Mouse (Mus musculus) 3134 (cell line): ENCODE measurements around the gene Jag1.

ENCODE experiments used
- DNase-seq: peaks from one replicate; pipeline ENCODE4 v3.0.0-alpha.2; 2011; ENCODE audit warnings: low spot score; ENCODE audit not compliant: insufficient read length; ENCODE audit errors: extremely low read depth

Jag1 gene

DNA sequence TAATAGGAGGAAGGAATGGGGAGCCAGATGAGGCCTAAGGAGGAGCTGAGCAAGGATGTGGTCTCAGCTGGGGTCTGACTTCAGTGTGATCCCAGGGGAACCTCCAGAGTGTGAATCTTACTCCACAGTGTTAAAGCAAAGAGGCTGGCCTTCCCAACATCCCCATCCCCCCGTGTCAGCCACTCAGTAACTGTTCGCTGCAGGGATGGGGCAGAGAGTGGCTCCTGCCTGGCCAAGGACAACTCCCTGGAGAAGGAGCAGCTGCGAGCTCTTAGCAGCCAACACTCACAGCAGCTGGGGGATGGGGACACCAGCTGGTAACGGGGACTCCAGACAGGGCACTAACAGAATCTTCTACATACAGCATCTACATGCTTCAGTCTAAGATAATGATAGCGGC is 15.4 kb downstream of the Jag1 start:
- no peak for DNase-seq

- no peak for DNase-seq
Observed at GRCm38 (mm10) chr2:137099211-137099734, 17.2 kb downstream of the Jag1 start.

- DNase-seq, result no peak
Observed at GRCm38 (mm10) chr2:137098269-137099035, 18.0 kb downstream of the Jag1 start.

GRCm38 (mm10) chr2:137096981-137097460 is 19.4 kb downstream of the Jag1 start:
- no peak for DNase-seq

DNA sequence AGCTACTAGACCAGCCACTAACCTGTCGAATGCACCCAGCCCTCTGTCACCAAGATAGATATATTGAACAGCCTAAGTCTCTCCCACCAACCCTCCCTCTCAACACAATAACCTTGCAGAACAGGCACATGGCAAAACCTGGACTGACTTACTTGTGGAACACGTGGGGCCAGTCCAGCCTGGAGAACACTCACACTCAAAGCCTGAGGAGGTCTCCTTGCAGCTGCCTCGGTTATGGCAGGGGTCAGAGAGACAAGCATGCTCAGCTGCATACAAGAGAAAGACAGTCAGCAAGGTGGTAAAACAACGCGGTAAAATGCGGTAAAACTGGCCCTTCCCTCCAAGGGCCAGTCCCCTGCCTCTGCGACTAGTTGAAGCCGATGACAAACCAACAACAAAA is 22.1 kb downstream of the Jag1 start:
- DNase-seq, result no peak

- DNase-seq, result no peak
Observed at GRCm38 (mm10) chr2:137093298-137093630, 23.2 kb downstream of the Jag1 start.

DNA sequence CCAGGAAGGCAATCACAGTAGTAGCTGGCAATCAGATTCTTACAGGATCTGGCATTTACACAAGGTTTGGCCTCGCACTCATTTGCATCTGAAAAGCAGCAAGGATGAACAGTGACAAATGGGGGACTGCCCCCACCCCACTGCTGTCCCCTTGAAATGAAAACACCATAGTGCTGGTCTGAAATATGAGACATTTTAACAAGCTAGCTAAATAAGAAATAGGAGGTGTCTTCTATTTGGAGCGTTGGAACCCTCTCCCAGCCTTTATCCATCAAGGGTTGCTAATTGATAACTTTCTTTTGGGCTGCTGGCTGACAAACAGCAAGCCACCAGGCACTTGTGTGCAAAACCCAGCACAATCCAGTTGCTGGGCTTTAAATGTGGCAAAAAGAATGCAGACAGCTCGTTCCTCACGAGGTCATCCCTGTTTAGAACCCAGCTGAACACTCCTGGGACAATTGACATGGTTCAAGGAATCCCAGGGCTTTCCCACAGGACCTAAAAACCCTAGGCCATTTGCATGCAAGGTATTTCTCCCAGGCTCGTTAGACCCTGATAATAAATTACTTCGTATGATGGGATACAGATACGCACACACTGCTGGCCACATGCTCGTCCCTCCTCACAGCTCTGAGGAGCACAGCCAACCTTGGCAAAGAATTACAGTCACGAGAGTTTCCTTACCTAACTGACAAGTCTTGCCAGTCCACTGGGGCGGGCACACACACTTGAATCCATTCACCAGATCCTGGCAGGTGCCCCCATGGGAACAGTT is 23.7 kb downstream of the Jag1 start:
- no peak for DNase-seq

GRCm38 (mm10) chr2:137091766-137092522 is 24.5 kb downstream of the Jag1 start:
- DNase-seq, result no peak

- no peak for DNase-seq
Observed at GRCm38 (mm10) chr2:137087705-137088104, 28.7 kb downstream of the Jag1 start.

- no peak for DNase-seq
Observed at GRCm38 (mm10) chr2:137086621-137087395, 29.6 kb downstream of the Jag1 start.

DNA sequence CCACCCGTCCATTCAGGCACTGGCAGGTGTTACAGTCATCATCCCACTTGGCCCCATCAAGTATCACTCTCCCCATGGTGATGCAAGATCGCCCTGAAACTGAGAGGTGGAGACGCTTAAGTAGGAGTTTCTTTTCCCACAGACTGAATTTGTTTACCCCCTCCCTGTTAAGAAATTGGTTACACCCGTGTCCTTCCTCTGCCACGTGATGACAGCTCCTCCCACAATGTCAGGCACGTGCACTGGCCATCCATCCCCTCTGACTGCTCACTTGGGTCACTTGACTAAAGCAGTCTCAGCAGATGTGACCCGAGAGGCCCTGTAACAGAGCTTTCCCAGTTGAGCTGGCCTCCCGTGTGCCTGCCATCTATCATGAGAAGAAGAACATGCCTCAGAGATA is 31.2 kb downstream of the Jag1 start:
- no peak for DNase-seq

GRCm38 (mm10) chr2:137082896-137083620 is 33.4 kb downstream of the Jag1 start:
- DNase-seq, result no peak

GRCm38 (mm10) chr2:137081001-137081400 is 35.4 kb downstream of the Jag1 start:
- DNase-seq, result no peak

GRCm38 (mm10) chr2:137080468-137080867 is 36.0 kb downstream of the Jag1 start:
- peak; percentile 13 for DNase-seq

DNA sequence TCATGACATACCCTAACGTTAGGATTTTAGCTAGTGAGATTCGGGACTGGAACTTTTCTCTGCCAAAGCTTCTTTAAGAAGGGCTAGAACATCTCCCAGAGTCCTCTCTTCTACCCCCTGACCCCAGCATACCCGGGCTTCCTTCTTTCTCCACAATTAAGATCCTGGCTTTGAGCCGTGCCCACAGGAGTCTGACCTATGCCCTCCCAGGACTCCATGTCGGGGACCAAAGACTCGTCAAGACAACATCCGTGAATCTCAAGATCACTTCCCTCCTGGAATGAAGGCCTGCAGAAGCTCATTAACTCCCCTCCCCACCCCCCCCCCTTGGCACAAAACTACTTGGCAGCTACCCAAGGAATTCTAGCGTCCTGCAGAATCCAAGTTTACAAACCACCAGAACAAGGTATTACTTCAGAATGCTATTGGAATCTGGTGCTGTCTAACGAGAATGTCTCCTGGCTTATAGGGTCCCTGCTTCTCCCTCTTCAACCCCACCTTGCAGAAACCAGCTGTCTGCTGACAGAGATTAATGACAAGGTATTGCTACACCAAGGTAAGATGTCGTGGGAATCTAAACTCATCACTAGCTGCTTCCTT is 36.6 kb downstream of the Jag1 start:
- DNase-seq, result no peak

- no peak for DNase-seq
Observed at GRCm38 (mm10) chr2:137078771-137079170, 37.7 kb downstream of the Jag1 start.

GRCm38 (mm10) chr2:137074313-137074620 is 42.2 kb downstream of the Jag1 start:
- no peak for DNase-seq

DNA sequence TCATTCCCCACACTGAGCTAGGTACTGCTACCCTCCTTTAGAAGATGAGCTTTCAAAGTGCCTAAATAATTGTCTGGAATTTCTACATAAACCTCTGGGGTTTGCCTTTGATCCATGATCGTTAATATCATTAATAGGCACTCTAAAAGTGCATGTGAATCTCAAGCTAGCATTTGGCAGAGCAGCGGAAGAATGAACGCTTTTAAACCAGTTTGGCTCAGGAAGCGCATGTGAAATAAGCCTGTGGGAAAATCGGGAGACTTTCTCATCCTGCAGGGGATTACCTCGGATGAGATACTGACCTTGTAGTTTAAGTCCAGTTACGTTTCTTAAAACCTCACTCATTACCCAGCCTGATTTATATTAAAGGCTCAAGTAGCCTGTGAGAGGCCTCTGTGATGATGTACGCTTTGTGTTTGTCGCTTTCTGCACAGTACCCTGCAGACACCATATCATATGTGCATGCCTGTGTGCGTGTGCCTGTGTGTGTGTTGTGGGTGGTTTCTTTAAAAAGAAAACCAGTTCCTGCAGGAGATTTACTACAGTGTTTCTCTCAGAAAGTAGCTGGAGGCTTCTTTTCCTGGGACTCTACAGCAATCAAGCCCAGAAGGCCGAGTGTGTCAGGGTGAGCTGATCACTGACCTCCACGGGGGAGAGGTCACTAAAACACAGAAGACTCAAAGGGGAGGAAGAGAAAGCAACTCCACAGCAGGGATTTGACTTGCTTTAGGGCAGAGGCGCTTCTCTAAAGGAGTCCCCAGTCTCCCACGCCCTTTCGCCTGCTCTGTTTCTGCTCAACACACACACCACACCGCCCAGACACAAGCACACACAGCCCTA is 42.8 kb downstream of the Jag1 start:
- no peak for DNase-seq
